Mouse (Mus musculus) adrenal gland, postnatal 0 days (tissue): ENCODE results near the gene Metap2. TPM values are rescaled to one million over a fixed set of nuclear protein-coding genes. Genes with fewer than 3 reads are reported as not detected.

Experiments
- polyA plus RNA-seq: library from polyadenylated mRNA; unstranded; fragments of >200 nt; fragmentation: Nextera tagmentation; extraction: Ambion mirVana; gene quantifications from 2 replicates; pipeline ENCODE4 v1.2.1, GENCODE M21; 2015

Metap2 gene
- 167 and 200 TPM in 2 replicates for polyA plus RNA-seq

DNA sequence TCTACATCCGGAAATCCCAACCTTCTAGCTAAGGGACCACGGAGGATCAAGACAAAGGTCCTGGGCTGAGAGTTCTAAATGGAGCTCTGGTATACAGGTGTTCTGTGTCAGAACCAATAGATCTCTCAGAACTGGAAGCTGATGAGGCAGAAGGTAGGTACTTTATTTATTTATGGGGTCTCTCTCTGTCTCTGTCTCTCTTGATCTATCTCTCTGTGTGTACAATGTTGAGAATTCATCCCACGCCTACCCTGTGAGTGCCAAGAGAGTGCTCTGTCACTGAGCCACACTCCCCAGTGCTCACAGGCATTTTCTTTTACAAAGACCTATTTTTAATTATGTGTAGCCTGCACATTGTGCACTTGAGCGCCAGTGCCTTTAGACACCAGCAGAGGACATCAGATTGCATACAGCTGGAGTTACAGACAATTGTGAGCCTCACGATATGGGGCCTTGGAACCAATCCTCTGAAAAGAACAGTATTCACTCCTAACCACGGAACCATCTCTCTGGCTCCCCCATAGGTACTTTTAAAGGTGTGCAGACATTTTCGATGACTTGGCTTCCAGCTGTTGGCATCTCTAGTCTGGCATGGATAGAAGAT is at the start of gene Metap2:
TSS of gene Metap2 (minus strand) at position 51 of the 604 bp plus-strand sequence.

DNA sequence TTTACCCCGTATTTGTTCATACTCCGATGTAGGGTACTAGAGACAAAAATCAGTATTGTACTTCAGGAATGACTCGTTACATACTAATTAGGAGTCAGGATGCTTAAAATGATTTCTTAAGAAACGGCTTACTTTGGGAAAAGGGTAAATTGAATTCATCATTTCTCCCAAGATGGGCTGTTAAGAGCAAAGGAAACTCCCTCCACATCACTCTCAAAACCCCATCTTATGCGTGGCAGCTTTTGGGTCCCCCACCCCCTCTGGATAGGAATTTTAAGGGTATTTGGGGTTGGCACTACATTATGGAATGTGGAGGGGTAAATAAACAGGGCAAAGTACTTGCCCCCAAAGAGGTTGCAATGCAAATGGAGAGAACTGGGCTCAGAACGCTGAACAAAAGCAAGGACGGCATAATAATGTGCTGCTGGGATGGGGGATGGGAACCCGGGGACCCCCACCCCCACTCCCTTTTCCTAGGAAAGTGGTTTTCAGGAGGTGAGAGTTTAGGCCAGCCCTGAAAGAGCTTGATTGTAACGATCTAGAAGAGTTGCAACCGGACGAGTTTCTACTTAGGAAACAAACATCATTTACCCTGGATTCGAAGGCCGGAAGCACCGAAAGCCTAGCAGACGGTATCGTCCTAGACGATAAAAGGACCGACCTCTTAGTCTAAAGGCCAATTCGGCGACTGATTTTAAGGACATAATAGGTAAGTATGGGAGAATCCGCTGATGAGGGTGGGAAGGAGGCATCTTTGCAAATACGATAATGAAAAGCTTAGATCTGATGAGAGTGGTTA is 65.8 kb downstream of the Metap2 start, which contains the start of gene Usp44:
TSS of gene Usp44 (plus strand) at position 625 of the 799 bp plus-strand sequence.

Other genes with a start within 250 kb of the Metap2 start
- gene Usp44, start 65.5 kb downstream of the Metap2 start, polyA plus RNA-seq: 0.15 and 0.16 TPM in 2 replicates
- gene Vezt, start 138.7 kb upstream of the Metap2 start, polyA plus RNA-seq: 12.2 and 16.0 TPM in 2 replicates
- 1.2 and 1.3 TPM in 2 replicates for gene Fgd6, start 138.9 kb upstream of the Metap2 start, polyA plus RNA-seq